Mouse (Mus musculus) lung, postnatal 0 days (tissue): ENCODE results near the gene Ech1.

Source experiments
- CTCF ChIP-seq: IDR thresholded peaks from 2 replicates; pipeline ENCODE4 v1.5.1; 2016; ENCODE audit warnings: antibody characterized with exemption, mild to moderate bottlenecking
- EP300 ChIP-seq: IDR thresholded peaks from 2 replicates; pipeline ENCODE4 v1.6.1; 2016; ENCODE audit warnings: antibody characterized with exemption, mild to moderate bottlenecking, control low read depth

GRCm38 (mm10) chr7:28808221-28808941, 16.6 kb upstream of the Ech1 start, which contains the start of gene Hnrnpl:
- TF ChIP-seq CTCF, result no peak
- TF ChIP-seq EP300, result peak; percentile 33; the same call in 1 of the 2 replicates
